Mouse (Mus musculus): ENCODE results near the gene Usp33. TPM values are rescaled to one million over a fixed set of nuclear protein-coding genes. Genes with fewer than 3 reads are reported as not detected.

The Usp33 gene
- polyA plus RNA-seq, 1 experiment from 2014 or later: 88.0 TPM

DNA sequence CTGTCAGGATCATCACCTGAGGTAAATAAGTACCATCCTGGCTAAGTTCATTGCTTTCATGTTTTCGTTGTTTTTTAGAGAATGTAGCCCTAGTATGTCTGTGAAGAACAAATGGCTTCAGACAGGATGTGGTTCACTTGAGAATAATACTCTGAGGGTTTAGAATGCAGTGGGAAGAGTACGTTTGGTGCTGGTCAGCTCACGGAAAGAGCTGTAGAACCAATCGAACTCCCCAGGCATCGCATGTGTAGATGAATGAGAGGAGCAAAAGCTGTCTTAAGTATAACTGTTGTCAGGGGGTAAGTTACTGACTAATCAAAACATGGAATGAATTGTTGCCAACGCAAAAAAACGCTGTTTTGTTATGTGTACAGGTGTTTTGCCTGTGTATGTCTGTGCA lies 86.4 kb downstream of the Usp33 start:
- 97% methylated on average over 7 of the region's 7 CpGs for WGBS
- Histone ChIP-seq H3K36me3 (peaks cover 15% of the 10 kb centered on the region), H3K27ac (no peak overlapping the region), H3K9ac (no peak overlapping the region), H3K9me3 (no peaks in the 10 kb centered on the region), H3K4me3 (no peak overlapping the region), H3K4me2 (no peak overlapping the region), H3K27me3 (no peaks in the 10 kb centered on the region), H3K4me1 (replicated peaks) (no peaks in the 10 kb centered on the region; the same call in 1 of the 2 replicates)
- no peak for ATAC-seq (ENCODE audit: low FRiP score)

DNA sequence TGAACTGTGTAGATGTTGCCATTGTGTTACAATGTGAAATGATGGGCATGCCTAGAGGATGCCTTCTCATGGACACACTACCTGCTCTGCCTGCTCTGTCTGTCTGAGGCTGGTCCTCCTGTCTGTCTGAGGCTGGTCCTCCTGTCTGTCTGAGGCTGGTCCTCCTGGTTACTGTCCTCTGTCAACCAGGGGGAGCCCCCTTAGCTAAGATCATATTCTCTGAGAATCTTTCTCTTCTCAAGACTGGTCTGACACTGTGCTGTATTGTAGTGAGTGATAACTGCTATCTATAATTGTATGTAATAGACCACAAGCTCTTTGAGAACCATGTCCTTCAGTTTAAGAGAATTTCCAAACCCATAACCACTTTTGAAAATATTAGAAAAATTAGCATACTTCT lies 89.3 kb downstream of the Usp33 start:
- no peak overlapping the region for H3K27ac ChIP-seq
- H3K4me3 ChIP-seq: no peak overlapping the region
- ATAC-seq (ENCODE audit: low FRiP score): no peak
- H3K27me3 ChIP-seq: no peaks in the 10 kb centered on the region
- no peaks in the 10 kb centered on the region for H3K9me3 ChIP-seq
- no peak overlapping the region for H3K4me2 ChIP-seq
- no peaks in the 10 kb centered on the region for H3K4me1 ChIP-seq (replicated peaks)
- no peak overlapping the region for H3K9ac ChIP-seq
- no peaks in the 10 kb centered on the region for H3K36me3 ChIP-seq

DNA sequence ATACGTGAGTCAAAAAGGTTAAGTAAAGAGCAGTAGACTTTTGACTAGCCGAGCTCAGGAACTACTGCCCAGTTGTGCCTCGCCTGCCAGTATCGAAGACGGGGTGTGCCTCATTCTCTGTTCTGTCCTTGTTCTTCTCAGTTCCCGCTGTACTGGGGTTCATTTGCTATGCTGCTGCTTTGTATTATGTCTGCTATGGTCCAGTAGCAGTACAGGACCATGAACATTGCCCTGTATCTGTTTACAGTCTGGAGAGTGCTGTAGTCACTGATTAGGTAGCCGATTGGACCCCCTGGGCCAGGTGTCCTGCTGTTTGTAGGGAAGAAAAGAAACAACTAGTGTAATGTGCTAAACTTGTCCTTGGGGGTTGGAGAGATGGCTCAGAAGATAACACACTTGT lies 91.8 kb downstream of the Usp33 start:
- no peak overlapping the region for H3K4me2 ChIP-seq
- no peak overlapping the region for H3K4me3 ChIP-seq
- 94% methylated on average over 7 of the region's 7 CpGs for WGBS
- no peaks in the 10 kb centered on the region for H3K4me1 ChIP-seq (replicated peaks)
- H3K9me3 ChIP-seq: no peaks in the 10 kb centered on the region
- ATAC-seq (ENCODE audit: low FRiP score): no peak
- H3K36me3 ChIP-seq: no peaks in the 10 kb centered on the region
- no peak overlapping the region for H3K27ac ChIP-seq
- no peaks in the 10 kb centered on the region for H3K27me3 ChIP-seq
- no peak overlapping the region for H3K9ac ChIP-seq

DNA sequence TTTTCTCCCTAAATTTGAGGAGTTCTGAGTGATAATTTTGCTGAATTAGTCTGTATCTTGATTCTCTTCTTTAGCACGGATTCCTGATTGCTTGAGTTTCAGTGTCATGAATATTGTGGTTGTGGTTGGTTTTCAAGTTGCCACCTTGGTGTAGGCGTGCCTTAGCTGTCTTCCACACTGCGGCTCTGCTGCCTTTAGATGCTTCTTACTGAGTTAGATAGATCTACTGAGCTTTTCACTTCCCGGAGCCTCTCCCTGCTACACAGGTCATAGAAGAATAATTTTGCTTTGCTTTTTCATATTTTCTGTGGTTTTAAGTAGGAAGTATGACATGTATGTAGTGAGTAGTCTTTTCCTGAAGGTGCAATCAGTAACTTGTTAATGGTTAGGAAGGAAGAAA lies 96.5 kb downstream of the Usp33 start:
- H3K4me2 ChIP-seq: no peak overlapping the region
- H3K9ac ChIP-seq: no peak overlapping the region
- H3K9me3 ChIP-seq: no peaks in the 10 kb centered on the region
- no peak for ATAC-seq (ENCODE audit: low FRiP score)
- H3K4me1 ChIP-seq (replicated peaks): no peaks in the 10 kb centered on the region
- 92% methylated on average over 4 of the region's 4 CpGs for WGBS
- H3K4me3 ChIP-seq: no peak overlapping the region
- no peak overlapping the region for H3K27ac ChIP-seq
- no peaks in the 10 kb centered on the region for H3K36me3 ChIP-seq
- H3K27me3 ChIP-seq: no peaks in the 10 kb centered on the region

Other genes with a start within 250 kb of the Usp33 start
- gene Gipc2, start 180.2 kb upstream of the Usp33 start, polyA plus RNA-seq (2015; fragmentation: Nextera tagmentation; extraction: Ambion mirVana): 8.4 and 9.2 TPM in 2 replicates
- gene Dnajb4, start 136.2 kb upstream of the Usp33 start, polyA plus RNA-seq (2015; fragmentation: Nextera tagmentation; extraction: Ambion mirVana): 37.0 and 37.5 TPM in 2 replicates
- gene Fubp1, start 136.1 kb upstream of the Usp33 start, polyA plus RNA-seq (2015; fragmentation: Nextera tagmentation; extraction: Ambion mirVana): 297 and 299 TPM in 2 replicates
- gene Nexn, start 80.1 kb upstream of the Usp33 start, polyA plus RNA-seq (2015; fragmentation: Nextera tagmentation; extraction: Ambion mirVana): 3.1 and 3.8 TPM in 2 replicates
- 18.9 and 19.8 TPM in 2 replicates for gene Miga1, start 6.1 kb upstream of the Usp33 start, polyA plus RNA-seq (2015; fragmentation: Nextera tagmentation; extraction: Ambion mirVana)
- gene Zzz3, start 49.0 kb downstream of the Usp33 start, polyA plus RNA-seq (2015; fragmentation: Nextera tagmentation; extraction: Ambion mirVana): 36.0 and 37.0 TPM in 2 replicates

Measured in hindbrain, embryonic 13.5 days (tissue).